Mouse (Mus musculus): Measurements from ENCODE around the gene Kctd17. TPM values are rescaled to one million over a fixed set of nuclear protein-coding genes. Genes with fewer than 3 reads are reported as not detected.

Gene Kctd17
- polyA plus RNA-seq, 1 experiment: 9.6 TPM

GRCm38 (mm10) chr15:78413083-78413718, 15.2 kb upstream of the Kctd17 start:
- Histone ChIP-seq H3K9me3 (no peaks in the 10 kb centered on the region), H3K4me1 (peaks cover 38% of the 10 kb centered on the region), H3K27me3 (replicated peaks) (peaks cover 32% of the 10 kb centered on the region), H3K4me3 (replicated peaks) (peak overlapping the region; percentile 0), H3K36me3 (replicated peaks; ENCODE audit: low read length) (peaks cover 46% of the 10 kb centered on the region)
- no peak for TF ChIP-seq FLI1 (IDR thresholded peaks at IDR 0.05; ENCODE audit: low read length)
- TF ChIP-seq GATA1 (IDR thresholded peaks at IDR 0.05; ENCODE audit: borderline replicate concordance, low read length): no peak

- no peaks in the 10 kb centered on the region for H3K9me3 ChIP-seq
- H3K36me3 ChIP-seq (replicated peaks; ENCODE audit: low read length): peaks cover 46% of the 10 kb centered on the region
- H3K27me3 ChIP-seq (replicated peaks): peaks cover 33% of the 10 kb centered on the region
- H3K4me1 ChIP-seq: peaks cover 37% of the 10 kb centered on the region
- TF ChIP-seq GATA1 (IDR thresholded peaks at IDR 0.05; ENCODE audit: borderline replicate concordance, low read length) (no peak), FLI1 (IDR thresholded peaks at IDR 0.05; ENCODE audit: low read length) (no peak)
- no peak overlapping the region for H3K4me3 ChIP-seq (replicated peaks)
Measured at GRCm38 (mm10) chr15:78413719-78414117, 14.6 kb upstream of the Kctd17 start.

GRCm38 (mm10) chr15:78414157-78414556, 14.2 kb upstream of the Kctd17 start:
- H3K36me3 ChIP-seq (replicated peaks; ENCODE audit: low read length): peaks cover 46% of the 10 kb centered on the region
- H3K4me1 ChIP-seq: peaks cover 37% of the 10 kb centered on the region
- H3K9me3 ChIP-seq: no peaks in the 10 kb centered on the region
- H3K27me3 ChIP-seq (replicated peaks): peaks cover 37% of the 10 kb centered on the region
- no peak for TF ChIP-seq FLI1 (IDR thresholded peaks at IDR 0.05; ENCODE audit: low read length)
- no peak for TF ChIP-seq GATA1 (IDR thresholded peaks at IDR 0.05; ENCODE audit: borderline replicate concordance, low read length)
- H3K4me3 ChIP-seq (replicated peaks): no peak overlapping the region

GRCm38 (mm10) chr15:78416937-78417336, 11.4 kb upstream of the Kctd17 start:
- no peaks in the 10 kb centered on the region for H3K9me3 ChIP-seq
- no peak overlapping the region for H3K4me3 ChIP-seq (replicated peaks)
- peaks cover 47% of the 10 kb centered on the region for H3K27me3 ChIP-seq (replicated peaks)
- peaks cover 23% of the 10 kb centered on the region for H3K36me3 ChIP-seq (replicated peaks; ENCODE audit: low read length)
- TF ChIP-seq FLI1 (IDR thresholded peaks at IDR 0.05; ENCODE audit: low read length) (no peak), GATA1 (IDR thresholded peaks at IDR 0.05; ENCODE audit: borderline replicate concordance, low read length) (no peak)
- H3K4me1 ChIP-seq: peaks cover 24% of the 10 kb centered on the region

GRCm38 (mm10) chr15:78420395-78420794, 8.0 kb upstream of the Kctd17 start:
- peaks cover 11% of the 10 kb centered on the region for H3K9me3 ChIP-seq
- H3K4me3 ChIP-seq (replicated peaks): no peak overlapping the region
- H3K27me3 ChIP-seq (replicated peaks): peaks cover 61% of the 10 kb centered on the region
- H3K36me3 ChIP-seq (replicated peaks; ENCODE audit: low read length): no peaks in the 10 kb centered on the region
- TF ChIP-seq FLI1 (IDR thresholded peaks at IDR 0.05; ENCODE audit: low read length): no peak
- no peak for TF ChIP-seq GATA1 (IDR thresholded peaks at IDR 0.05; ENCODE audit: borderline replicate concordance, low read length)
- H3K4me1 ChIP-seq: peaks cover 4% of the 10 kb centered on the region

- H3K9me3 ChIP-seq: peaks cover 19% of the 10 kb centered on the region
- no peak for TF ChIP-seq FLI1 (IDR thresholded peaks at IDR 0.05; ENCODE audit: low read length)
- no peak for TF ChIP-seq GATA1 (IDR thresholded peaks at IDR 0.05; ENCODE audit: borderline replicate concordance, low read length)
- H3K4me1 ChIP-seq: peaks cover 4% of the 10 kb centered on the region
- H3K36me3 ChIP-seq (replicated peaks; ENCODE audit: low read length): no peaks in the 10 kb centered on the region
- H3K27me3 ChIP-seq (replicated peaks): peaks cover 66% of the 10 kb centered on the region
- no peak overlapping the region for H3K4me3 ChIP-seq (replicated peaks)
Measured at GRCm38 (mm10) chr15:78422046-78422956, 6.1 kb upstream of the Kctd17 start.

- TF ChIP-seq FLI1 (IDR thresholded peaks at IDR 0.05; ENCODE audit: low read length) (no peak), GATA1 (IDR thresholded peaks at IDR 0.05; ENCODE audit: borderline replicate concordance, low read length) (no peak)
- peaks cover 26% of the 10 kb centered on the region for H3K9me3 ChIP-seq
- H3K4me1 ChIP-seq: peaks cover 21% of the 10 kb centered on the region
- H3K4me3 ChIP-seq (replicated peaks): no peak overlapping the region
- no peaks in the 10 kb centered on the region for H3K36me3 ChIP-seq (replicated peaks; ENCODE audit: low read length)
- H3K27me3 ChIP-seq (replicated peaks): peaks cover 78% of the 10 kb centered on the region
Measured at GRCm38 (mm10) chr15:78424507-78424906, 3.9 kb upstream of the Kctd17 start.

- no peak overlapping the region for H3K4me3 ChIP-seq (replicated peaks)
- H3K9me3 ChIP-seq: peaks cover 26% of the 10 kb centered on the region
- H3K27me3 ChIP-seq (replicated peaks): peaks cover 81% of the 10 kb centered on the region
- H3K36me3 ChIP-seq (replicated peaks; ENCODE audit: low read length): no peaks in the 10 kb centered on the region
- TF ChIP-seq GATA1 (IDR thresholded peaks at IDR 0.05; ENCODE audit: borderline replicate concordance, low read length) (no peak), FLI1 (IDR thresholded peaks at IDR 0.05; ENCODE audit: low read length) (no peak)
- peaks cover 25% of the 10 kb centered on the region for H3K4me1 ChIP-seq
Measured at GRCm38 (mm10) chr15:78425230-78425629, 3.1 kb upstream of the Kctd17 start.

- Histone ChIP-seq H3K9me3 (peaks cover 15% of the 10 kb centered on the region), H3K4me1 (peaks cover 23% of the 10 kb centered on the region), H3K36me3 (replicated peaks; ENCODE audit: low read length) (no peaks in the 10 kb centered on the region), H3K4me3 (replicated peaks) (peak overlapping the region; percentile 77), H3K27me3 (replicated peaks) (peaks cover 94% of the 10 kb centered on the region)
- TF ChIP-seq FLI1 (IDR thresholded peaks at IDR 0.05; ENCODE audit: low read length) (no peak), GATA1 (IDR thresholded peaks at IDR 0.05; ENCODE audit: borderline replicate concordance, low read length) (no peak)
Measured at GRCm38 (mm10) chr15:78429139-78429459, 735 bp downstream of the Kctd17 start.

All from megakaryocyte, embryonic 14.5 days (primary cell).